Mouse (Mus musculus) CH12.LX (cell line): ENCODE data around the gene Por.

Experiments used
- CTCF ChIP-seq, 2 experiments: IDR thresholded peaks in 1 of 2; conservative IDR thresholded peaks in 1 of 2; 2 replicates each; pipeline ENCODE4 v1.5.1; 2011 to 2012; ENCODE audit warnings: low read depth in 2 of 2, low read length in 2 of 2, improper control_type of control experiment in 1 of 2, inconsistent platforms in 1 of 2, mild to moderate bottlenecking in 1 of 2, moderate library complexity in 1 of 2
- EP300 ChIP-seq: IDR thresholded peaks from 2 replicates; pipeline ENCODE4 v1.6.1; 2011; ENCODE audit warnings: low read length, improper control_type of control experiment
- MXI1 ChIP-seq: IDR thresholded peaks from 2 replicates; pipeline ENCODE4 v1.6.1; 2011; ENCODE audit warnings: mild to moderate bottlenecking, low read depth, low read length, improper control_type of control experiment
- POLR2A ChIP-seq: IDR thresholded peaks from 2 replicates; pipeline ENCODE4 v1.6.1; 2011; ENCODE audit warnings: low read depth, mild to moderate bottlenecking, improper control_type of control experiment, low read length
- POLR2AphosphoS2 ChIP-seq: IDR thresholded peaks from 2 replicates; pipeline ENCODE4 v1.6.1; 2011; ENCODE audit warnings: low read depth, low read length, improper control_type of control experiment
- RAD21 ChIP-seq: IDR thresholded peaks from 2 replicates; pipeline ENCODE4 v1.6.1; 2011; ENCODE audit warnings: low read depth, mild to moderate bottlenecking, low read length, improper control_type of control experiment, moderate library complexity
- USF1 ChIP-seq: IDR thresholded peaks from 2 replicates; pipeline ENCODE4 v1.6.1; 2014; ENCODE audit warnings: low read depth, mild to moderate bottlenecking, inconsistent platforms, low read length, improper control_type of control experiment
- ZC3H11A ChIP-seq: IDR thresholded peaks from 2 replicates; pipeline ENCODE4 v1.6.1; 2012; ENCODE audit warnings: low read depth, mild to moderate bottlenecking, inconsistent platforms, low read length, improper control_type of control experiment
- ZNF384 ChIP-seq: IDR thresholded peaks from 2 replicates; pipeline ENCODE4 v1.6.1; 2012; ENCODE audit warnings: low read depth, low read length, improper control_type of control experiment, inconsistent platforms

DNA sequence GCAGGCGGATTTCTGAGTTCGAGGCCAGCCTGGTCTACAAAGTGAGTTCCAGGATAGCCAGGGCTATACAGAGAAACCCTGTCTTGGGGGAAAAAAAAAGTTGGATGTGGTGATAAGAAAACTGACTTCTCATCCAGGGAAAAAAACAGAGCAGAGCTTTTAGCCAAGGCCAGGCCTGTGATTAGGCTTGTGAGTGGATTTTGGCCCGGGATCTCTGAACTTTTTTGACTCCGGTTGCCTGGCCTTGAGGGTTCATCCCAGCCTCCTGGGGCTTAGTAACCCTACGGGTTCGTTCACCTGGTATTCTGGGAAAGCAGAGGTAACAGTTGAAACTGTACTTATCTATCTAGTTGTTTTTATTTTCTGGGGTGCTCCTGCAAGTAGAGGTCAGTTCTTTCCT, 8.6 kb downstream of the Por start:
- TF ChIP-seq CTCF (conservative IDR thresholded peaks at IDR 0.05 in 1 of 2, IDR thresholded peaks at IDR 0.05 in 1 of 2; ENCODE audit: low read depth in 2 of 2, low read length in 2 of 2), result no peak
- TF ChIP-seq MXI1, result no peak
- no peak for TF ChIP-seq USF1
- TF ChIP-seq EP300, result no peak
- no peak for TF ChIP-seq POLR2A
- no peak for TF ChIP-seq ZC3H11A
- no peak for TF ChIP-seq ZNF384
- no peak for TF ChIP-seq POLR2AphosphoS2
- no peak for TF ChIP-seq RAD21
